Mouse (Mus musculus): ENCODE measurements around the gene Yars.
A peak's percentile ranks its signal among the peaks of the same experiment; 100 is the strongest.

The Yars gene

GRCm38 (mm10) chr4:129251482-129252125, 62.0 kb downstream of the Yars start:
- DNase-seq (ENCODE audit: low read depth) = no peak

- DNase-seq (ENCODE audit: low read depth) = no peak
Measured at GRCm38 (mm10) chr4:129252492-129252891, 62.9 kb downstream of the Yars start.

- no peak for DNase-seq (ENCODE audit: low read depth)
Measured at GRCm38 (mm10) chr4:129254571-129254970, 65.0 kb downstream of the Yars start.

GRCm38 (mm10) chr4:129256450-129257380, 67.2 kb downstream of the Yars start:
- DNase-seq (ENCODE audit: low read depth) = peak; percentile 52

GRCm38 (mm10) chr4:129259101-129259500, 69.5 kb downstream of the Yars start:
- no peak for DNase-seq (ENCODE audit: low read depth)

- DNase-seq (ENCODE audit: low read depth) = no peak
Measured at GRCm38 (mm10) chr4:129260678-129261077, 71.1 kb downstream of the Yars start.

- no peak for DNase-seq (ENCODE audit: low read depth)
Measured at GRCm38 (mm10) chr4:129261196-129261595, 71.6 kb downstream of the Yars start, which contains the start of gene C77080. TSS of gene C77080 (minus strand) at chr4:129261404.

- DNase-seq (ENCODE audit: low read depth) = no peak
Measured at GRCm38 (mm10) chr4:129263225-129264021, 73.9 kb downstream of the Yars start.

GRCm38 (mm10) chr4:129266191-129266590, 76.6 kb downstream of the Yars start:
- no peak for DNase-seq (ENCODE audit: low read depth)

GRCm38 (mm10) chr4:129266821-129267220, 77.3 kb downstream of the Yars start:
- no peak for DNase-seq (ENCODE audit: low read depth)

- no peak for DNase-seq (ENCODE audit: low read depth)
Measured at GRCm38 (mm10) chr4:129268698-129269097, 79.1 kb downstream of the Yars start.

All from naive thymus-derived CD4-positive, alpha-beta T cell, adult 2 months (primary cell).